Mouse (Mus musculus): Measurements from ENCODE around the gene Irs1. TPM values are rescaled to one million over a fixed set of nuclear protein-coding genes. Genes with fewer than 3 reads are reported as not detected.

The Irs1 gene
- total RNA-seq, 2 experiments from 2014 or later, result 29.7 to 31.3 TPM

DNA sequence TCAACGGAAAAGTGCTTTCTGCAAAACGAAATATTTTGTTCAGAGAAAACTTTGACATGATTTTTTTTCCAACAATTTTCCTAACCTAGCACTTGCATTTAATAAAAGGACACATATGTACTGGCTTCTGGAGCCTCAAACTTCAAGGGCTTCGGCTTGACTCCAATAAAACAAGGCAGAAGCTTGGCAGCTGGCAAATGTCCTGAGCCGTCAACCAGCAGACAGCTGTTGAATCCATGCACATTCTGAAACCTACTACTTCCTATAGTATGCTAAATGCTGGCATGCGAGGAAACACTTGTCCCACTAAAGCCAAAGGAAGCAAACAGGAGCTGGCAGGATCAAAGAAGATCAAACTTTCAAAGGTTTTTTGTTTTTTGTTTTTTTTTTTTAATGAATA lies 33.8 kb downstream of the Irs1 start:
- DNase-seq (ENCODE audit: low spot score in 2 of 2), result no peak

DNA sequence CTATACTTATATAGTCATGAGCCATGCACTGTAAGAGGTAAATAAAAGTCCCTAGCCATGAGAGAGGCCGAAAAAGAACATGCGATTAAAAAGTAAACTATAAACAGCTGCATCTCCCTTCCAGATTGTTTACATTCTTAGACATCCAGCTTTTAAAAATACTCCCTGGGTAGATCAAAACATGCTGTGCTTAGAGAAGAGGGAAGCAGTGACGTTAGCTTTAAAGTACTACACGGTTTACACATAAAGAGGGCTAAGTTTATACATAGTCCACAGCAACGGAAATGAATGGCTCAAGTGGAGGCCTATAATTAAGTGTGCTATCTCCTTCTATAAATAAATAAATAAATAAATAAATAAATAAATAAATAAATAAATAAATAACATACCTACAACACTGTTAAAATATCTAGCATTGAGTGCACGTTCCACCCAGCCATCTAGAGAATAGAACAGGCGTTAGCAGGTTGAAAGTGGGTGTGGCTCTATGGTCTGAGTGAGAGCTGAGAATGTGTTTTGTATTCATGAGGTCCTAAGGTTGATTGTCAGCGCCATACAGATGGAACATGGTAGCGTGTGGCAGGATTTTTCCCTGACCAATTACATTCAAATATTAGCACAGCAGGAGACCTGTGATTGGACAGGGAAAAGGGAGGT lies 37.3 kb downstream of the Irs1 start:
- DNase-seq (ENCODE audit: low spot score in 2 of 2), result no peak

DNA sequence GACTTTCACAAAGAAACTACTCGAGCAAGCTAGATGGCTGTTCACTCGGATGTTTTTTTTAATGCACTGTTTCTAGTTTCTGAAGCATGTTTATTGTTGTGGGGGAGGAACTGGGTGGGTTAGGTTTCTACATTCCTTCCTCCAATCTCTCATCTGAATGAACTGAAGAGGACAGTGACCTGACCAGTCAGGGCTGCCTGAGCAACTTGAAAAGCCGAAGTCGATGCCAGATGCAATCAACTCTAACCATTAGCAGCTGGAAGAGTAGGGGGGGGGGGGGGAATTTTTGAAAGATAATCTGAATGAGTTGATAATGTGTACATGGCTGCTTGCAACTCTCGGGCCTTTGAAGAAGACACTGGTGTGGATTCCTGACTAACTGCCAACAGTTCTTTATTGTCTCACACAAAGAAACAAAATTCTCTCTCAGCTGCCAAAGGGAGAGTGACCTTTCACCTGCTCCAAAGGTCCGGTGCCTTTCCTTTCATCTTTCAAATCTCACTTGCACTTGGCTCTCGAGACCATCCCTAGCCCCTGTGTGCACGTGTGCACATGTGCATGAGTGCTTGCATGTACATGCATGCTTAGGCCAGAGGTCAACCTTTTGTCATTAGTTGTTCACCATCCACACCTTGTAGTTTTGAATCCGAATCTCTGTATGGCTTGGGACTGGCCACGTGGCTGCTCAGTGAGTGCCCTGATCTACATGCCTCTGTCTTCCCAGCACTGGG lies 43.8 kb downstream of the Irs1 start:
- DNase-seq (ENCODE audit: low spot score in 2 of 2), result no peak

DNA sequence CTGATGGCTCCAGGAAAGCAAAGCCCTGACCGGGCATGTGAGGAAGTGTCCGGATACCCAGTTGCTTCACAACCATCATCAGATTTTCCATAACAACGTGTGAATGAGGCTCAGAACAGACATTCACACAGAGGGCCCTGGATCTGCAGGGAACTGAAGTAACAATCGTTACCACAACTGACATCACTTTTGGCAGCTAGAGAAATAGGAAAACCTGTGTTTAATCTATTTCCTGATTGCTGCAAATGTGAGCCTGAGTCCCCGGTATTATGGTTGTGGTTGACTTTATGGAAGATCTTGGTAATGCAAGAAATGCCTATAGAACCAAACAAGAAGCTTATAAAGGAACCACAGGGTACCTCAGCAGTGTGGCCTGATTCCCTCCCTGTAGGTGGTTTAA lies 46.2 kb downstream of the Irs1 start:
- DNase-seq (ENCODE audit: low spot score in 2 of 2), result no peak

DNA sequence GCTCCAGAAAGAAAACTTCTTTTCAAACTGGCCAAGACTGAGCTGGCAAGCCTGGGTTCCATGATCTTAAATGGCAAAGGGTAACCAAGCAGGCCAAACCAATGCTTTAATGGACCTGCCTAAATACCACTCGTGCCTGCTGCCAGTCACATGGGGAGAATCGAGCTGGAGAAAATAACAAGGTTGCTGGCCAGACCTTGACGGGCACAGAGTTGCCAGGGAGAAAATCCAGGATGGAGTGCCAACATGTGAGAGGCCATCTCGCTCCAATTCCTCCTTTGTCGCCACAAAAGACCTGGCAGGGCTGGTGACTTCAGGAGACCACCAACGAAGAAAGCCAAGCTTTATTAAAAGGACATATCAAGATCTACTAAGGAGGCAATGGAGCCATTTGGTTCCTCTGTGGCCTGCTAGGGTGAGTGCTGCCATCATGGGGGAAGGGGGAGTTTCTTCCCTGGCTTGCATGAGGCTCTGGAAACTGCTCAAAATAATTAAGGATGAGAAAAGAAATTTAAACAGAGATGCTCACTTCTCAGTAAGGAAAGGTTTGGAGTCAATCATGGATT lies 47.9 kb downstream of the Irs1 start:
- peak; percentile 22 to 38 for DNase-seq (ENCODE audit: low spot score in 2 of 2)

DNA sequence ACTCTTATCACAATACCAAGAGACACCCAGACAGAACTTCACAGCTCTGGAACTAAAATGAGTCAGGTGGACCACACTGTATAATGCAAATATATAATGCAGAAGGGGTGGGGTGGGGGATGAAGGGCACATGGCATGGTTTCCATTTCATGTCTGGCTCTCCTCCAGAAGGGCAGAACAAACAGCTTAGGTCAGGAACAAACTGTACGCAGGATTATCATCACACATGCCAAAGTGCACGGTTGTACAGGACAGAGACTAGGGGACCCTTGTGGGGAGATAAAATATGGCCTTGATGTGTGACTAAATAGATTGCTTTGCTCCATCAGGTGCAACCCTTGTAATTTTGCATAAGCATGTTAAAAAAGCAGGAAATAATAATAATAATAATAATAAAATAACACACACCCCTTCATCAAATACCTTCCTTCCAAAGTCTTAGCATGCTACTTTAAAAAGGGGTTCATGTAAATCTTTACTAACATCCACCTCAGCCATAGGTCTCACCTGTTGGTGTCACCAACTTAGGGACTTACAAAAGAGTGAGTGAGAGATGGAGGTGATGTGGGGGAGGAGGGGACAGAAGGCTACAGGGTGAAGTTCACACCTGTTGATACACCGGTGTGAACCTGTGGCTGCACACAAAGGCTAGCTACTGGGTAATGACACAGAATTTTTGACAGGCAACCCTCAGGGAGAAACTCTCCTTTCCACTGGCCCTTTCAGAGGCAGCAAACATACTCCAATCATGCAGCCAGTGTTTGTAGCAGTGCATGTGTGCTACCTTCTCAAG lies 51.6 kb downstream of the Irs1 start:
- DNase-seq (ENCODE audit: low spot score in 2 of 2), result no peak

DNA sequence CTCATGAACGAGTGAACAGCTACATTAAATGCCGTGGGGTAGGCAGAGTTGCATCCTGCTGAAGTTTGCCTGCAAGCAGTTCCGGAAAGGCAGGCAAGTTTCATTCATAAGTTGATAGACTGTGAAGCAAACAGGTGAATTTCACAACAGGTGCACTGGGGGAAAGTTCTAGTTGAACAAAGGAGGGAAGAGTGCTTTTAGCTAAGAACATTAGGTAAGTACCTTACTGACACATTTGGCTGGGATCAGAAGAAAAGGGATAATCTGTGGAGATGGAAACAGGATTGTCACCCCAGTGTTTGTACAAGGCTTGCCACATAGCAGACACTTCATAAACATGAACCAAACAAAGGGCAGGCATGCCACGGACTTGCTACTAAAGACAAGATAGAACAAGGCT lies 53.0 kb downstream of the Irs1 start:
- no peak for DNase-seq (ENCODE audit: low spot score in 2 of 2)

DNA sequence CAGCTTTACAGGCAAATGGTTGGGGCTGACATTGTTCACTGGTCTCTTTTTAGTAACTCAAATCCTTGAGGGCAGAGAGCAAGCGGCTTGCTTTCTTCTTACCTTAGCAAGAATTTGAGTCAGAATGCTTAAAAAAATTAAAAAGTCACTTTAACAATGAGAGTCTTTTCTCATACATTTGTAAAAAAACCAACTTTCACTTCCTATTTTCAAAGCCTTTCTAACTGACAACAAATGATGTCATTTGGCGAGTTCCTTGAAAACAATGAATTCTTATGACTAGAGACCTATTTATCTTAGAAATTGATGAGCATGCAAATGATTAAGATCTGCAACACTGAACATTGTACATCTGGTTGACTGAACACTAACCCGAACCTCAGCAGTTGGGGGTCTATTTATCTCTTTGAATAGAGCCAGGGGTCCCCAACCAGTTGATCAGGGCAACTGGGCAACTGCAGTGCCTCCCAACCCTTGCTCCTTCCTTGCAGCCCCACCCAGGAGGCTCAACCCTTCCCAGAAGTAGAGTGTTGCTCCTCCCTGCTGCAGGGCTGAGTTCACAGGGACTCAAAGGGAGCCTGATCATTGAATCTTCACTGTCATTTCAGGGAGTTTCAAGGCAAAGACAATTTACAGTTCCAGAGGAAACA lies 55.6 kb downstream of the Irs1 start:
- no peak for DNase-seq (ENCODE audit: low spot score in 2 of 2)

DNA sequence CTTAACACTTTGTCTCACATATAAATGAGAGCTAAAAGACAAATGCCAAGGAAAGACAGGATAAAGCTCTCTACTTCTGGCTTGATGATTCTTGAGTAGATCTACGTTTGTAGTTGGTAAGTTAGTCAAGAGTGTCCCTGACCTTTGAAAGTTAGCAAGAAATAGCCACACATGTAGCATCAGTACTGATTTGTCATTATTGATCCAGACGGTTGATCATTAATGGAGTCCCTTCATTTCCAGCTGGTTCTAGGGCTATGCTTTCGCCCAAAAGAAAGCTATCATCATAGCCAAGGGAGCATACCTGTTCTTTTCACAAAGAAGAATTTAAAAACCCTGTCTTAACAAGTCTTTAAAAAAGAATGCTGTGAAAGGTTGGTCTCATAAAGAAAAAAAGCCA lies 56.6 kb downstream of the Irs1 start:
- DNase-seq (ENCODE audit: low spot score in 2 of 2), result no peak

DNA sequence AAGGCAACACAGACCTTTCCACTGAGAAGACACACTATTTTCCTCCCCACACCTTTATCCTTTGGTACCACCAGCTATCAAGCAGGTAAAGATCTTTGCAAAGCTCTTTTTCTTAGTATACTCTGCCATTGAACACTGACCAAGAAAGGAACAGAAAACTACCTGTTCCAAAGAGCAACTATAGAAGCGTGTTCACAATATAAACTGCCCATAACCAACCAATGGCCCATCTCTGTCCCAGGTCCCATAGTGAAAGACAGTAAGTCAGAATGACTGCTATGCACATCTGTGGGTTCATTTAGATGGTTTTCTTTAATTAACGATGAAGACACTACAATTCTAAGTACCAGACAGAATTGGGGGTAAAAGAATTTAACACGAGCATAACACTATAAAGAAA lies 58.4 kb downstream of the Irs1 start, which contains the start of gene Gm9747:
TSS of gene Gm9747 (plus strand) at position 301 of the 400 bp plus-strand sequence.
- DNase-seq (ENCODE audit: low spot score in 2 of 2), result no peak

DNA sequence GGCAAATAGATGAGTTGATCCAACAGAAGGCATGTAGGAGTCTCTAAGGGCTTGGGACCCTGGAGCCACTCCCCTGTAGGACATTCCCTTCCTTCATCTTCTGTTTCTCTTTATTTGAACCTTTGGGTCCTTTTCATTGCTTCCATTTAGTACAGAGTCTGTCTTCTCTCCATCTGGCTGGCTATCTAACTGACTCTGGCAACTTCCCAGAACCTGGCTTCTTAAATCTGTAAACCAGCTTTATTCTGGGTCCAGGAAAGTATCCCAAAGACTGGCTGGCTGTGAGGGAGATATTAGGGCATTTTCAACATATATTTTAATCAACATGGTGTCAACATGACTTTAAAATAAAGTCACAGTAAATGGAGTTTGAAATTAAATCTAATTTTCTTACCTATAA lies 62.4 kb downstream of the Irs1 start:
- DNase-seq (ENCODE audit: low spot score in 2 of 2), result no peak

DNA sequence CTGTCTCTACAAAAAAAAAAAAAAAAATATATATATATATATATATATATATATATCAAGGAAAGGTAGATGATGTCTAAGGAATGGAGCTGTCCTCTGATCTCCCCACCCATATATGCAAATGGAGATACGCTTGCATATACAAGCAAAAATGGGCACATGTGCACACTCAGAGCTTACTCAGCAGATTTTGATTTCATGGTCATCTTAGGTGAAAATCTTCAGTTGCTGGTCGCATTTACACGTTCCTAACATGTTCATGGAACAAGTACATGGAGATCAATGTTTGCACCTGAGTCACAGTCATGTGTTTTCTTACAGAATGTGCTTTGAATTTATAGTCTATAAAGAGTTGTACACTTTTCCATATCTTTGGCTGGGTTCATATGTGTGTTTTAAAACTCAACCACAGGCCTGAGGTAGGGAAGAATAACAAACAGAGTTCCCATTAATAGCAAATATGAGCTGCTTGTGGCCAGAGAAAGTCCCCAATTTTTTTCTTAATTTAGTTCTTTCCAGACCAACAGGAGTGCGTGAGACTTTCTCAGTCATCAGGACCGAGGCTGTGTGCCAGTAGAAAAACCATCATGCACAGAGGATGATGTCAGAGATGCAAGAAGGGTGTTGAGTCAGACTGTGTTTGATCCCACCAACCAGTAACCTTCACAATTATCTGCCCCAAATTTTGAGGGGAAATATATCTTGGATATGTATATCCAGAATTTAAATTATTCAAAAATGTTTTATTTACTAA lies 68.0 kb downstream of the Irs1 start:
- DNase-seq (ENCODE audit: low spot score in 2 of 2), result no peak

DNA sequence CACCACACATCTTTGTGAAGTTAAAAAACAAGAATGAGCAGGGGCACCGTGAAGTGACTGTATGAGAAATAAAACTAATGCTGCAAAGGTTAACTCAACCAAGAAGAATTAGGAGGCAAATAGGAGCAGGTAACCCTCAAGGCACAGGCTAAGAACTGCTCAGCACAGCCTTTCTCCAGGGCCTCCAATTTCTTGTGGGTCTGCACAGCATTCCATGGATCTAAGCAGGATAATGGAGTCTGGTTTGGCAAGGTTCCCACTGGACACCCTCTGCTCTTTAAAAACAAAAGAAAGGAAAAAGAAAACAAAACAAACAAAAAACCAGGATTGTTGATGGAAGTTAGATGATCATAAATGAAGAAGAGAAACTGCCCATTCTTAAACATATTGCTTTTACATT lies 69.8 kb downstream of the Irs1 start:
- no peak for DNase-seq (ENCODE audit: low spot score in 2 of 2)

DNA sequence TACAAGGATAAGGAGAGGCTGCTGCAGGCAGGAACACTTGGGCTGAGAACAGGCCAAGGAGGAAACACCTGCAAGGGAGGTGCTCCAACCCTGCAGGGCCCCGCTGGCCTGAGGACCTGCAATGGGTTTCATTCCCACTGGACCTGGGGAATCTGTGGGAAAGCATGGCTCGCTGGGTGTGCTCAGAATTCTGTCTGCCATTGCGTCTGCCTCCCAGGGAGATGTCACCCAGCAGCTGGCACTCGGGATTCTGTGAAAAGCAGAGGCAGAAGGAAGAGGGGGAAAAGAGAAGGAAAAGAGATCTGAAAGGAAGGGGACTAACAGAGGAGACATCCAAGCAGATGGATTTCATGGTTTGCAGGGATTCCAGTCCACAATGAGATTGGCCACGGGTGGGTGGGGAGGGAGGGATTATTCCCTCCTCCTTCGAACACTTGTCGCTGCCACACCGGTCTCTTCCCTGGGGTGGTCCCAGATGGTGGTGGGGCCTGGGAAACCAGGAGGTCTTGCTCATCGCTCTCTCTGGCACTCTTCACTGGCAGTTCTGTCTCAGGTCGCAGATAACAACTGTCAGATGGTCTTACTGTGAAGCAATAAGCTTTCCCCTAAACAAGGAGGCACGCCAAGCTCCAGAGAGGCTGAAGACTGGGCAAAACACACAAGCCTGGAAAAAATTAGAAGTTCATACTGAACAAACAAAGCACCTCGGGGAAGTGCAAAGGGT lies 70.4 kb downstream of the Irs1 start:
- DNase-seq (ENCODE audit: low spot score in 2 of 2), result peak in 1 of 2 experiments; percentile 8

DNA sequence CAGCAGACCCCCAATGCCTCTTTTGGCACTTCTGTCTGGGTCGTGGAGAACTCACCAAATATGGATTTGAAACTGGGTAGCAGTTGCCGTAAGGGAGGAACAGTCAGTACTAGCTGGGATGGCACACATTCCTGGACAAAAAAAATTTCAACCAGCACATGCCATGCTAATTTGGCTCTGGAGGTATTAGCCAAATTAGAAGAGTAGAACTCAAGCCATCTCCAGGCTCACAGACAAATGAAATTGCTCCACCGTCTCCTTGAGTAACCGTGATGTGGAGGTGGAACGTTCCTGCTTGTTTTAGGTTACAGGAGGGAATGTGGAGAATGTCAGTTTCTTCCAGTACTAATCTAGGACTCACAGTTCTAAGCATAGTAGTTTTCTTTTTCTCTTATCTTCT lies 83.7 kb downstream of the Irs1 start:
- no peak for DNase-seq (ENCODE audit: low spot score in 2 of 2)

DNA sequence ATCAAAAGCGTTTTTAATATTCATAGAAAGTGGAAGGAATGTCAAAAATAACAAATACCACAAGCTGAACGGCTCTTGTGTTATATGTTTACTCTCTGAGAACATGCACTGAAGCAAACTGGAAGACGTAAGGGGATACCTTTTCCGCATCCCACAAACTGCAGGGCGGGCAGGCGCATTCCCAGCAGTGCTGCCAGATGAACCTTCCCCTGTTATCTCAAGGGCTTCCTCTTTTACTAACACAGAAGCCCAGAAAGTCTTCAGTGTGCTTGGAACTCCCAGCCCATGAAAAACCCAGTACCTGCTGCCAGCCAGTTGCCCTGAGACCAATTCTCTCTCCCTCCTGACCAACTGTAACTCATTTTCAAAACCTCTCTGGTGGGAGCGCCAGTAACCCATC lies 90.6 kb downstream of the Irs1 start:
- no peak for DNase-seq (ENCODE audit: low spot score in 2 of 2)

DNA sequence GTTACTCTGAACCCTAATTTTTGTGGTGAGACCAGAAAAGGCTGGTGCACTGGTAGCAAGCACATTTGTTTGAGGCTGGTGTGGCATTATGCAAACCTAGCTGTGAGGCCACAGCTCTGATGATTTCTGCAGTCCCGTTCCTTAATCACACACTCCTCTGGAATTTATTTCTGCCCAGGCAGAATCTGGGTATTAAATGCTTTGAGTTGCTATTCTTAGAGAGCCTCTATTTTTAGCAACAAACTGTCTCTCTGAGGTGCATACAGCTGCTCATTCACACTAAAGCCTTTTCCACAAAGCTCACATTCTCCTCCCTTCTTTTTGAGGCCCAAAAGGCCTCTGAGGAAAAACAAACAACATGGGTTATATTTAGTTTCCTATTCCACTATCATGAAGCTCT lies 91.3 kb downstream of the Irs1 start:
- no peak for DNase-seq (ENCODE audit: low spot score in 2 of 2)

DNA sequence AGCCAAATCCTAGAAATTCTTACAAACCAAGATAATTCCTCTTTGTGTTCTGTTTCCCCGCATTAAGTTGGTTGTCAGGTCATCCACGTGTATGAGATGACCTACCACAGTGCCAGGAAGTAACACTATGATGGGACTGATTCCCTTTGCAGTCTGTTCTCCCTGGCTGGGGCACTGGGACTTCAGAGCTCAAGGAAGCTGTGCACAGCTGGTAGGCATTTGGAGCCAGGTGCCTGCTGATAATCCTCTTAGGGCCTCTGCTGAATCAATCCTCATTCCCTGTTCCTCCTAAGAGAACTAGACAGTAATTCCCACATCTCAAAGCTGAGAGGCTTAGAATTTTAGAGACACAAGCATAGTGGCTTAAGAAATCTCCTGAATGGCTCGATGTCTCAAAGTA lies 99.6 kb downstream of the Irs1 start:
- DNase-seq (ENCODE audit: low spot score in 2 of 2), result no peak

DNA sequence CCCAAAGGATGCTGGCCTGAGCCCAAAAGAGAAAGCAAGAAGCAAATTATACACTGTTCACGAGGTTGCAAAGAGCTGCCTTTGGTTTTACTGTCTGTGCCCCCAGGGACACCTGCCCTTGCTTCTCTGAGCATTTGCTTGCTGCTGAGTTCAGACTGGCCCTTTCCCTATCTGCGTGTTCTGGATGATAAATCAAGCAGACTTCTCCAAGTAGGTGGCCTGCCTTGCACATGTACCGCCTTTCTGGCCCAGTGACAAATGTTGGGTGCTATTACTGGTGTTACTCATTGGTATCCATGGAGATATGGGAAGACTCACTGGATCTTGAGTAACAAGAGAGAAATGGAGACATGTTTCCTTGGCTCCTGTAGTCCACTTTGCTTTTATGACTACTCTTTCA lies 101.7 kb downstream of the Irs1 start:
- peak; percentile 35 to 44 for DNase-seq (ENCODE audit: low spot score in 2 of 2)
